Mouse (Mus musculus) brown adipose tissue, adult 24 weeks (tissue): ENCODE data around the gene Ccdc146. TPM values are rescaled to one million over a fixed set of nuclear protein-coding genes. Genes with fewer than 3 reads are reported as not detected.
A peak's percentile ranks its signal among the peaks of the same experiment; 100 is the strongest.

Source experiments
- H3K27ac ChIP-seq: fragments of 200-500 bp; replicated peaks from 2 replicates; pipeline ENCODE4 v1.5.1; 2012; ENCODE audit warnings: low read depth, mild to moderate bottlenecking, low read length
- H3K4me1 ChIP-seq: fragments of 200-500 bp; 2 replicates; pipeline ENCODE4 v1.6.1; 2012; ENCODE audit warnings: low read length, mixed read lengths; ENCODE audit not compliant: control insufficient read depth, insufficient read depth, insufficient read length
- H3K4me3 ChIP-seq: fragments of 200-500 bp; 2 replicates; pipeline ENCODE4 v1.5.1; 2012; ENCODE audit warnings: low read depth, mild to moderate bottlenecking, low read length, moderate library complexity; ENCODE audit not compliant: insufficient read depth
- polyA plus RNA-seq: library from polyadenylated mRNA; stranded (reverse); fragments of >200 nt; gene quantifications from 2 replicates; pipeline ENCODE4 v1.2.4, GENCODE M21; 2012; ENCODE audit not compliant: missing spikeins, insufficient read depth, insufficient read length

The Ccdc146 gene
- polyA plus RNA-seq, 1 experiment, result not detected

- Histone ChIP-seq H3K4me3 (no peak overlapping the region), H3K27ac (peak overlapping the region; percentile 24; the same call in 1 of the 2 replicates)
Observed at GRCm38 (mm10) chr5:21270756-21271155, 153.7 kb downstream of the Ccdc146 start.

GRCm38 (mm10) chr5:21269446-21269845 is 155.0 kb downstream of the Ccdc146 start:
- no peak overlapping the region for H3K27ac ChIP-seq
- no peak overlapping the region for H3K4me3 ChIP-seq

More at GRCm38 (mm10) chr5:21270756-21271155, 153.7 kb downstream of the Ccdc146 start:
- peaks cover 2% of the 10 kb centered on the region; the same call in 1 of the 2 replicates for H3K4me1 ChIP-seq

GRCm38 (mm10) chr5:21267090-21267489 is 157.4 kb downstream of the Ccdc146 start:
- Histone ChIP-seq H3K4me3 (no peak overlapping the region), H3K27ac (no peak overlapping the region), H3K4me1 (peaks cover 2% of the 10 kb centered on the region; the same call in 1 of the 2 replicates)

More at GRCm38 (mm10) chr5:21269446-21269845, 155.0 kb downstream of the Ccdc146 start:
- H3K4me1 ChIP-seq, result peaks cover 2% of the 10 kb centered on the region; the same call in 1 of the 2 replicates

- Histone ChIP-seq H3K4me3 (no peak overlapping the region), H3K4me1 (peaks cover 2% of the 10 kb centered on the region; the same call in 1 of the 2 replicates), H3K27ac (no peak overlapping the region)
Observed at GRCm38 (mm10) chr5:21265049-21265448, 159.4 kb downstream of the Ccdc146 start.

GRCm38 (mm10) chr5:21264352-21265021 is 160.0 kb downstream of the Ccdc146 start:
- Histone ChIP-seq H3K4me3 (no peak overlapping the region), H3K27ac (no peak overlapping the region), H3K4me1 (no peaks in the 10 kb centered on the region)

- Histone ChIP-seq H3K4me3 (no peak overlapping the region), H3K27ac (no peak overlapping the region), H3K4me1 (no peaks in the 10 kb centered on the region)
Observed at GRCm38 (mm10) chr5:21263202-21264055, 161.0 kb downstream of the Ccdc146 start.

GRCm38 (mm10) chr5:21261202-21261844 is 163.2 kb downstream of the Ccdc146 start:
- H3K4me1 ChIP-seq, result no peaks in the 10 kb centered on the region
- no peak overlapping the region for H3K4me3 ChIP-seq
- H3K27ac ChIP-seq, result no peak overlapping the region

- Histone ChIP-seq H3K4me3 (no peak overlapping the region), H3K27ac (no peak overlapping the region), H3K4me1 (no peaks in the 10 kb centered on the region)
Observed at GRCm38 (mm10) chr5:21260746-21261145, 163.7 kb downstream of the Ccdc146 start.

GRCm38 (mm10) chr5:21257806-21258205 is 166.7 kb downstream of the Ccdc146 start:
- H3K27ac ChIP-seq, result no peak overlapping the region
- H3K4me3 ChIP-seq, result no peak overlapping the region
- no peaks in the 10 kb centered on the region for H3K4me1 ChIP-seq

- H3K27ac ChIP-seq, result no peak overlapping the region
- H3K4me3 ChIP-seq, result no peak overlapping the region
- H3K4me1 ChIP-seq, result no peaks in the 10 kb centered on the region
Observed at GRCm38 (mm10) chr5:21257126-21257525, 167.4 kb downstream of the Ccdc146 start.

- H3K4me1 ChIP-seq, result no peaks in the 10 kb centered on the region
- no peak overlapping the region for H3K4me3 ChIP-seq
- H3K27ac ChIP-seq, result no peak overlapping the region
Observed at GRCm38 (mm10) chr5:21255551-21256132, 168.8 kb downstream of the Ccdc146 start.

GRCm38 (mm10) chr5:21254731-21255525 is 169.5 kb downstream of the Ccdc146 start:
- H3K4me1 ChIP-seq, result no peaks in the 10 kb centered on the region
- no peak overlapping the region for H3K4me3 ChIP-seq
- H3K27ac ChIP-seq, result no peak overlapping the region

GRCm38 (mm10) chr5:21248834-21249233 is 175.6 kb downstream of the Ccdc146 start:
- H3K4me3 ChIP-seq, result no peak overlapping the region
- H3K27ac ChIP-seq, result no peak overlapping the region
- no peaks in the 10 kb centered on the region for H3K4me1 ChIP-seq

- Histone ChIP-seq H3K4me1 (no peaks in the 10 kb centered on the region), H3K27ac (no peak overlapping the region), H3K4me3 (no peak overlapping the region)
Observed at GRCm38 (mm10) chr5:21247916-21248315, 176.6 kb downstream of the Ccdc146 start.
